Mouse (Mus musculus): ENCODE data around the gene Immp2l. TPM values are rescaled to one million over a fixed set of nuclear protein-coding genes. Genes with fewer than 3 reads are reported as not detected.

Immp2l gene
- total RNA-seq, 2 experiments from 2014 or later = 10.8 to 12.0 TPM

DNA sequence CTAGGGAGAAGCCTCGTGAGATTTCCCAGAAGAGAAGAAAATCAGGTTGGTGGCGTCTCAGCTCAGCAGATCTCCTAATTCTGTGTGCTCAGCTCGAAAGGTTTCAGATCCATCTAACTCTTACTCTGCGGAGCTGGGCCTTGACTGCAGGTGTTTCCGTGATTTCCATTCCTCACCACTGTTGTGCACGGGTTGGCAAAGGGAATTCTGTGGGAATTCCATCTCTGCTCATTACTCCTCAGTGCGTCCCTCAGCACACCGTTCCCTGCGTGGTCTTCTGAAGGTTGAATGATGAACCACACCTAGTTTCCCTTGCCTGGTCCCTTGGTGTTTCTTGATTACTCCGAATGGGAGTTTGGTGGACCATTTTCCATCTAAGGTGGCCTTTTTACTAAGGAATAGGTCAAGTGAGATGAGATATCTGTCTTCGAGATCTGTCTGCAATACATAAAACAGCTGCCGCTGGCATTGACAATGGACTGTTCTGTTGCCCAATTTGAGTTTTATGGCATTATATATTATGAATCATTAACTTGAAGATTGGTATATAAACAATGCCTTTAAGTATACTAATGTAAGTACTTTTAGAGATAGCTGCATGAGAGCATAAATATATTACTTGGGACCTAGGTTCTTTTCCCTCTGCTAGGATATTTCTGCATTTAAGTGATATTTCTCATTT lies 23.3 kb downstream of the Immp2l start:
- no peak for DNase-seq (ENCODE audit: low spot score)

- no peak for DNase-seq (ENCODE audit: low spot score)
These were observed 27.1 kb downstream of the Immp2l start for GRCm38 (mm10) chr12:41050945-41051344.

GRCm38 (mm10) chr12:41052897-41053296 lies 29.0 kb downstream of the Immp2l start:
- DNase-seq (ENCODE audit: low spot score) = no peak

DNA sequence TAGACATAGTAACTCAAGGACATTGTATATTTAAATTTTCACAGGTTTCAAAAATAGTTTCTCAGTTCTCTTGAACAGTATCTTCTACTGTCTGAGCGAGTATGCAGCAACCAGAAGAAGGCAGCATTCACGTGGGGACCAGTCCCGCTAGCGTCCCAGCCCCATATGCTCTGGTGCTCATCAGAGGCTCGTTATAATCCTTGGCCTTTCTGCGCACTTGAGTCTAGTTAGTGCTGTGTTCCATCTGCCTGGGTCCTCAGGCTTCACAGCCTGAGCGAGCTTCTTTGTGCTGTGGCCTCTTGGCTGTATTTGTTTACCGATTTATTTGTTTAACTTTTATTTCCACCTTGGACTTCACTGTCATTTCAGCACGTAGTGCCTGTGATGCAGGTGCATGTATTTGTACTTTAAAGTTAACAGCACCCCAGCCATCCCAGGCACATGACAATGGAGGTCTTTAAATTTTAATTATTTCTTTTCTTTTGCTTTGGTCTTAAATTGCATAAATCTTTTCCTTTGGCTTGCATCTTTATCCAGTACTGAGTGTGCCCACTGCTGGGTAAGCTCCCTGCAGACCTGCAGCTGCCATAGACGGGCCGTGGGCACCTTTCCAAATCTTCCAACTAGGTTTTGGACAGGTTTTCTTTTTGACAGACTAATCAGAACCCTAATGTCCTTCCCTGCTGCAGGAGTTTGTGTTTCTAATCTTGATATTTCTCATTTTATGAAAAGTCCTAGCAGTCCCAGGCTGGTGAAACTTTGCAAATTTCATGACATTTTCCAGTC lies 30.3 kb downstream of the Immp2l start:
- DNase-seq (ENCODE audit: low spot score) = no peak

- DNase-seq (ENCODE audit: low spot score) = no peak
These were observed 32.1 kb downstream of the Immp2l start for GRCm38 (mm10) chr12:41055941-41056340.

DNA sequence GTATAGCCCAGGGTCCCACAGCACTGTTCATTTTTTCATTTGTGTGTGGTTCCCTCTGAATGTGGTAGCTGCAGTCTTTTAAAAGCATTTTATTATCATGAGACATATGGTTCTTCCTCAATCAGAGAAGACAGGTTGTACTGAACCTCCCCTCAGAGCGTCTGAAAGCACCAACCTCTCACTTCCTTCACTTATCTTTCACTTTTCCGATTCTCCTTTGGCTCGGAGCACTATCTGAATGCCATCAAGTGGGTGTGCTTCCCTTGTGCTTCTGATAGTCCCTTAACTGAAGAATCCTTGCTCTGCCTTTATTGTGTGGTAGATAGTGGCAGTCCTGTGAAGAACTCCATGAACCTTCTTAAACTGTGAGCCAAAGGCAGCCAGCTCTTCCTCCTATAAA lies 39.4 kb downstream of the Immp2l start:
- DNase-seq (ENCODE audit: low spot score) = no peak

DNA sequence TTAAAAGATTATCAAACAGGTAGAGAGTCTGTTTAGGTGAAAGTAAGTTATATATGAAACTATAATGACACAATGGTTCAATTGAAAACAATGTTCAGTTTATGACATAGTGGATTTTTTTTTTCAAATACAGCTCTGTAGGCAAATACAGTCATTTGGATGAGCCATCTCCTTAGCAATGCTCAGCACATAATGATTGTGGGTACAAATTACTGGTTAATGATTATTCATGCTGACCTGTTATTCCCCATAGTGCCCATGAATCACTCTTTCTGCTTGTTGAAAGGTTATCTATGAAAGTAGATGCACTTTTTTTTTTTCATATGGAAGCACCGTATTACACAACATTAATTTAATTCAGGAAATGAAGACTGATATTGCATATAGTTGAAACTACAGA lies 58.0 kb downstream of the Immp2l start:
- DNase-seq (ENCODE audit: low spot score) = no peak

- DNase-seq (ENCODE audit: low spot score) = no peak
These were observed 60.6 kb downstream of the Immp2l start for GRCm38 (mm10) chr12:41084370-41085089.

DNA sequence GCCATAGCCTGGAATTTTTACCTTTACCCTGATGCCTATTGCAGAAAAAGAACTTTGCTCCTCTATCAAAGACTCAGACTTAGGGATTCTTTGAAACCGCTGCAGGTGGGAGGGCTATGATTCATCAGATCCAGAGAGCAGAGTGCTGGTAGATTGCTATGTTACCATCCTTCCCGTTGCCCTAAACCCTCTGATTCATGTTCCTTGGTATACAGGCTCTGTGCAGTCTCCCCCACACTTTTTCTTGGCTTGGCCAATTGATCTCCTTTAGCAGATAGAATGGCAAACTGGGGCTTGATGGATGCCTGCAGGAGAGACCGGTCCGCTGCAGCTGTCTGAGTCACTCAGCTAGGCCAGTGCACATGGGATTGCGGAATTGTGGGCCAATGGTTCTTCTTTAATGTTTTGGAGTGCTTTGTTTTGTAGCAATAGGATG lies 66.1 kb downstream of the Immp2l start:
- DNase-seq (ENCODE audit: low spot score) = no peak

DNA sequence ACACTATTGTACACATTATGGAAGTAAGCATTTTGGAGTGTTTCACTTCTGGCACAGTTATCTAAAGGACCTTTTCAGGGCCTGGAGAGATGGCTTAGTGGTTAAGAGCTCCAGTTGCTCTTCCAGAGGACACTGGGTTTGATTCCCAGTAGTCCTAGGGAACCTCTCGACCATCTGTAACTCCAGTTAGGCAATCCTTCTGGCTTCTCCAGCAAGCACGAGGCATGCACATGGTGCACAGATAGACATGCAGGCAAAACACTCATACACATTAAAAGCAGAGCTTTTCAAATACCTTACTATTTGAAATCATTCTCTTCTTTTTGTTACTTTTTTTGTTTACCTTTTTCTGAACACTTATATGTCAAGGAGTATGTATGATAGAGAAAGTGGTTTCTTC lies 66.9 kb downstream of the Immp2l start:
- no peak for DNase-seq (ENCODE audit: low spot score)

DNA sequence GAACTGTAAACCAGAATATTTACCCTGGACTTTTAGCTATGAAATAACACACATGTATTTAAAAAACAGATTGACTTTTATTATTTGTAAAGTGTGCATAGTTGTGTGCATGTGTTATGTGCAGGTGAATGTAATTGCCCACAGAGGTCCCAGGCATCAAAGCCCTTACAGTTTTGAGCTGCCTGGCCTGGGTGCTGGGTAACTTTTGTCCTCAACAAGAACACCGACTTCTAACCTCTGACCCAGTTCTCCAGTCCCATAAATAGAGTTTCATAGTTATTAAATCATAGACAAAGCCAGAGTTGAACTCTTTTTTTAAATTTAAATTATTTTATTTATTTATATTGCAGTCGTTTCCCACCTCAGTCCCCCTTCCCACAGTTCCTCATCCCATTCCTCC lies 67.4 kb downstream of the Immp2l start:
- DNase-seq (ENCODE audit: low spot score) = no peak

DNA sequence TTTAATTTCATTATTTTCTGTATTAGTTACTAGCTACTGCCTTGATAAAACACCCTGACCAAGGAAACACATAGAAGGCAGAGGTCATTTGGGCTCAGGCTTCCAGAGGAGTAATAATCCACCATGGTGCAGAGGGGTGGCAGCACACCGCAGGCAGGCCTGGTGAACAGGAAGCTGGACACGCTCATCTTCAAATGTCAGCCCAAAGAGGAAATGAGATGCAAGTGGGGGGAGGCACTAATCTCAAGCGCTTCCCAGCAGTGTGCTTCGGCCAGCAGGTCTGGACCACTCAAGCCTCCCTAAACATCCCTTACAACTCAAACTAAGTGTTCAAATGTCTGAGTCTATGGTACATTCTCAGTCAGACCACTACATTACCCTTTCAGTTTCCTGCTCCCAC lies 72.2 kb downstream of the Immp2l start:
- no peak for DNase-seq (ENCODE audit: low spot score)

GRCm38 (mm10) chr12:41097406-41097805 lies 73.5 kb downstream of the Immp2l start:
- DNase-seq (ENCODE audit: low spot score) = no peak

DNA sequence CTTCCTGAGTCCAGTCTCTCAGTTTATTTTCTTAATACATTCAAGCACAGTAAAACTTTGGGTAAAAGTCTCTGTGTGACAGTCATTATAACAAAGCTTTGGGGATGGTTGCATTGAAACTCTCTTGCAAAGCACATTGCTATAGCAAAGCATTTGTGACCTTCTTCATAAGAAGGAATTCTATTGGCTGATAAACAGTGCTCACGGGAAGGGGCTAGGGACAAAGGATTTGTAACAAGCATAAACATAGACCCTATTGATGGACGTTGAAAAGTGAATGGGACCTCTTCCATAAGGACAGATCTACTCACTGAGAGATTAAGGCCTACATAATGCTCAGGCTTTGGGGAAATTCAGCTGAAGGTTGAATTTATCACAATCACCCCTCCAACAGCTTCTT lies 85.1 kb downstream of the Immp2l start:
- no peak for DNase-seq (ENCODE audit: low spot score)

- DNase-seq (ENCODE audit: low spot score) = no peak
These were observed 87.6 kb downstream of the Immp2l start for GRCm38 (mm10) chr12:41111456-41111855.

- DNase-seq (ENCODE audit: low spot score) = no peak
These were observed 88.2 kb downstream of the Immp2l start for GRCm38 (mm10) chr12:41112137-41112536.

DNA sequence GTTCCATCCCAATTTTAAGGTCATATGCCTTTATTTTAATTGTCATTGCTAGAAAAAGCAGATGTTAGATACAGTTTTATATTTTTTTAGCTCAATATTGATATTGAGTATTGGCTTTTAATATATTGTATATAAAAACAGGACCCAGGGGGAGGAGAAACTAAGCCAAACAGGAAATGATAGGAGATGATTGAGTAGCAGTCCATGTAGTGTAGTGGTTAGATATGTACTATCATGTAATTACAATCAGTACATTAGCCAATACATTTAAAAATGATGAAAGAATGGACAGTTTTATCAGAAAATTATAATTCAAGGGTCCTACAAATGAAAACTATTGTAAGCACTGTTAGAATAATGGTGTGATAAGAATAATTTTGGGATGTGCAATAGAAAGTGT lies 94.5 kb downstream of the Immp2l start:
- no peak for DNase-seq (ENCODE audit: low spot score)

DNA sequence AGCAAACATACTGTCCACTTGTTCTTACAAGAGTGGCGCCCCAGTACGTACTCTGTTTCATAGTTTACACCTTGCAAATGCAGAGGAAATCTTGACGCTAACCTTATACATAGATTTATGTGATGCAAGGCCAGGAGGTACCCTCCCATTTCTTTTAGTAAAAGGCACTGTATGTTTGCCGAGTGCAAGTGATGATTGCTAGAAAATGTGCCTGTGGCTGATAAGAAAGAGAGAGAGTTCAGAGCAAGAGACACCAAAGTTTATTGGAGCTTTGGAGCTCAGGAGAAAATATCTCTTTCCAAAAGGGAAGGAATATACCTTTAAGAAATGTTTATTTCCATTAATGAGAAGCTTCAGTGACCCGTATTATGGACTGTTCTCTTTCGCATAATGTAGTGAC lies 95.8 kb downstream of the Immp2l start:
- no peak for DNase-seq (ENCODE audit: low spot score)

DNA sequence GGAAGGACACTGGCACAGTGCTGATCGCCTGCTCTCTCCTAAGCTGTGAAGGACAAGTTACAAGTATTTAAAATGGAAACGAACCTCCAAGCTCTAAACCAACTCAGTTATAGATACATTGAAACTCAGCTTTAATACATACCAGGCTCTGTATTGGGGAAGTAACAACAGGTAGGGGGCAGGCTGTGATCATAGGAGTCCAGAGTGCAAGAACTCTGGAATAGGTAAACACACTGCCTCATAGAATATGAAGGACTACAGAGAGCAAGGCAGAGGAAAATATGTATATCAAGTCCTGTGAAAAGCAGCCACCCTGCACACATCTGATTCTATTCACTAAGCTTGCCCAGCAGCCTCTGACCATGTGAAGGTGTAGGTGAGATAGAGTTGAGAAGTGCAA lies 99.3 kb downstream of the Immp2l start:
- DNase-seq (ENCODE audit: low spot score) = no peak

GRCm38 (mm10) chr12:41134885-41135284 lies 111.0 kb downstream of the Immp2l start:
- no peak for DNase-seq (ENCODE audit: low spot score)

- DNase-seq (ENCODE audit: low spot score) = no peak
These were observed 135.7 kb downstream of the Immp2l start for GRCm38 (mm10) chr12:41159543-41159942.

- no peak for DNase-seq (ENCODE audit: low spot score)
These were observed 143.9 kb downstream of the Immp2l start for GRCm38 (mm10) chr12:41167802-41168201.

All from gastrocnemius, adult 18-20 months (tissue).